ENCODE assay signal across 36 mouse cellular contexts in genomic region chr11:77418021-77418420, GRCm38 (mm10). TPM values are rescaled to one million over a fixed set of nuclear protein-coding genes. Genes with fewer than 3 reads are reported as not detected.
"Had no signal": no experiment of that assay in that cellular context is flagged by ENCODE, and none has a peak within 500 bp of the region (broad histone marks: within the 10 kb centered on the region; RNA-seq: fewer than 3 reads in every experiment).

No protein-coding gene starts in this region.

- H3K9ac ChIP-seq: heart, embryonic 12.5 days; heart, embryonic 13.5 days; heart, embryonic 15.5 days; hindbrain, embryonic 12.5 days; hindbrain, embryonic 13.5 days; hindbrain, embryonic 14.5 days; hindbrain, embryonic 15.5 days; intestine, embryonic 15.5 days; kidney, embryonic 15.5 days had no signal

- H3K36me3 ChIP-seq: intestine, embryonic 15.5 days had no signal

- H3K4me3 ChIP-seq: heart, embryonic 10.5 days; heart, embryonic 12.5 days; heart, embryonic 13.5 days; heart, embryonic 15.5 days; hindbrain, embryonic 10.5 days; hindbrain, embryonic 12.5 days; hindbrain, embryonic 13.5 days; hindbrain, embryonic 15.5 days; intestine, embryonic 15.5 days; kidney, embryonic 15.5 days; layer of hippocampus, adult 2 months had no signal

- H3K27ac ChIP-seq: heart, embryonic 10.5 days; heart, embryonic 13.5 days; heart, embryonic 15.5 days; hindbrain, embryonic 10.5 days; hindbrain, embryonic 12.5 days; hindbrain, embryonic 13.5 days; hindbrain, embryonic 14.5 days; hindbrain, embryonic 15.5 days; hindbrain, postnatal 0 days; intestine, embryonic 15.5 days; kidney, embryonic 15.5 days; kidney, postnatal 0 days; layer of hippocampus, adult 2 months had no signal

- H3K4me2 ChIP-seq: heart, embryonic 11.5 days; heart, embryonic 12.5 days; heart, embryonic 13.5 days; heart, embryonic 15.5 days; hindbrain, embryonic 12.5 days; hindbrain, embryonic 13.5 days; hindbrain, embryonic 14.5 days; hindbrain, embryonic 15.5 days; intestine, embryonic 15.5 days; kidney, embryonic 15.5 days had no signal

- DNase-seq: heart, postnatal 10 days; heart, postnatal 14 days; heart, postnatal 36 days; heart, postnatal 4 days; kidney, adult 11 months; kidney, adult 18-20 months; kidney, adult 2 months; kidney, adult 8-10 months; kidney, adult 9 months; kidney, postnatal 10 days; kidney, postnatal 14 days; kidney, postnatal 25 days; kidney, postnatal 36 days; kidney, postnatal 4 days; layer of hippocampus, adult 9-11 months; layer of hippocampus, postnatal 36 days had no signal

- H3K9me3 ChIP-seq: heart, embryonic 10.5 days; heart, embryonic 12.5 days; heart, embryonic 13.5 days; heart, embryonic 15.5 days; hindbrain, embryonic 10.5 days; hindbrain, embryonic 12.5 days; hindbrain, embryonic 13.5 days; hindbrain, embryonic 15.5 days; intestine, embryonic 15.5 days; kidney, embryonic 15.5 days had no signal

- H3K4me1 ChIP-seq: hindbrain, embryonic 10.5 days; hindbrain, embryonic 12.5 days; hindbrain, embryonic 15.5 days; kidney, embryonic 15.5 days had no signal

- ATAC-seq: hindbrain, embryonic 16.5 days; hindbrain, postnatal 0 days; inflammation-experienced regulatory T-cells, adult 6 months; intestine, embryonic 15.5 days; intestine, embryonic 16.5 days; intestine, postnatal 0 days had no signal

- H3K27me3 ChIP-seq: heart, embryonic 12.5 days; heart, embryonic 13.5 days; heart, embryonic 15.5 days; hindbrain, embryonic 12.5 days; hindbrain, embryonic 13.5 days; hindbrain, embryonic 15.5 days; intestine, embryonic 15.5 days; kidney, embryonic 15.5 days had no signal

RNA-seq across cellular contexts. Expression of gene Coro6, which starts 44.2 kb away (rescaled TPM):
- total RNA-seq: hematopoietic stem cell, adult 5-6 weeks had no signal
- polyA plus RNA-seq: inflammation-experienced regulatory T-cells, adult 6 months; intestine, embryonic 16.5 days had no signal
